Mouse (Mus musculus) brain, embryonic 14.5 days (tissue): Measurements from ENCODE around the gene Exoc8.

Experiments used
- CTCF ChIP-seq: fragments of 200-500 bp; IDR thresholded peaks from 2 replicates; pipeline ENCODE4 v1.5.1; 2012; ENCODE audit warnings: inconsistent platforms, mild to moderate bottlenecking, moderate library complexity, borderline replicate concordance; ENCODE audit not compliant: insufficient read depth, insufficient read length; ENCODE audit errors: extremely low read depth
- POLR2A ChIP-seq: fragments of 200-500 bp; IDR thresholded peaks from 2 replicates; pipeline ENCODE4 v1.6.1; 2012; ENCODE audit warnings: mild to moderate bottlenecking, inconsistent platforms, borderline replicate concordance; ENCODE audit not compliant: poor library complexity, insufficient read depth, insufficient read length, severe bottlenecking; ENCODE audit errors: extremely low read depth

DNA sequence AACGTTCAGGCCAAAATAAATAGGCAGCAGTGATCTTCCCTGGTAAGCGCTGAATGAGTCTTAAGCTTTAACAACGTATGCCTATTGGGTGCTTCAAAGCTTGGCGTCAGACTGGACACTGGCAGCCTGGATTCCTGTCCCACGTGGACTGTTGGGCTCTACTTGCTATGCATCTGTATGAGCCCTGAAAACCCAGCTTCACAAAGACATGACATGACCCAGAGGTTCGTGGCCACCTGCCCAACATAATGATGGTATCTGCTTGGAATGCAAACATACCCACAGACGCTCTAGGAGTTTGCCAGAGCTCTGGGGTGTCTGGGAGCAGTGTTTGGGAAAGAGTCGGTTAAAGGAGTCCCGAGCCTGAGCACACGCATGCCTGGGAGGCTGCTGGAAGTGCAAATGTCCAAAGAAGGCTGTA, 28.9 kb upstream of the Exoc8 start:
- no peak for TF ChIP-seq CTCF
- TF ChIP-seq POLR2A = no peak
